Mouse (Mus musculus): ENCODE measurements around the gene Atxn2l.

- TF ChIP-seq CTCF (IDR thresholded peaks at IDR 0.05; ENCODE audit: extremely low read depth, insufficient read depth, insufficient read length, insufficient replicate concordance) (no peak), POLR2A (IDR thresholded peaks at IDR 0.05; ENCODE audit: low read depth, low read length) (no peak)
Measured at GRCm38 (mm10) chr7:126541661-126542060, 38.4 kb upstream of the Atxn2l start.

Measured in spleen, adult 2 months (tissue).